Mouse (Mus musculus): ENCODE measurements at regions not wholly inside any gene's neighbourhood (a gene's known extent, or its start where the extent isn't known, plus 50 kb on each side); places are given as distances from the start of the nearest gene placed in this dataset.

GRCm38 (mm10) chr1:119167443-119167842, 114.0 kb upstream of the Gli2 start:
- Histone ChIP-seq H3K4me3 (ENCODE audit: insufficient read depth, low read depth, low read length) (no peak overlapping the region), H3K4me1 (ENCODE audit: control insufficient read depth, insufficient read depth, low read length) (no peaks in the 10 kb centered on the region), H3K27ac (ENCODE audit: insufficient read depth, low read depth, low read length) (no peak overlapping the region)
- WGBS, result 94% methylated on average over 5 of the region's 5 CpGs
- no peak for TF ChIP-seq CTCF (IDR thresholded peaks at IDR 0.05; ENCODE audit: insufficient read depth, low read depth, low read length)
- no peak for TF ChIP-seq POLR2A (IDR thresholded peaks at IDR 0.05; ENCODE audit: insufficient read depth, low read depth, low read length)

GRCm38 (mm10) chr1:119166286-119166685, 112.9 kb upstream of the Gli2 start:
- H3K4me1 ChIP-seq (ENCODE audit: control insufficient read depth, insufficient read depth, low read length), result no peaks in the 10 kb centered on the region
- H3K4me3 ChIP-seq (ENCODE audit: insufficient read depth, low read depth, low read length), result no peak overlapping the region
- 49% methylated on average over 7 of the region's 7 CpGs for WGBS
- no peak overlapping the region for H3K27ac ChIP-seq (ENCODE audit: insufficient read depth, low read depth, low read length)
- TF ChIP-seq POLR2A (IDR thresholded peaks at IDR 0.05; ENCODE audit: insufficient read depth, low read depth, low read length) (no peak), CTCF (IDR thresholded peaks at IDR 0.05; ENCODE audit: insufficient read depth, low read depth, low read length) (no peak)

GRCm38 (mm10) chr1:119164811-119165210, 111.4 kb upstream of the Gli2 start:
- TF ChIP-seq CTCF (IDR thresholded peaks at IDR 0.05; ENCODE audit: insufficient read depth, low read depth, low read length) (no peak), POLR2A (IDR thresholded peaks at IDR 0.05; ENCODE audit: insufficient read depth, low read depth, low read length) (no peak)
- H3K4me1 ChIP-seq (ENCODE audit: control insufficient read depth, insufficient read depth, low read length), result no peaks in the 10 kb centered on the region
- H3K4me3 ChIP-seq (ENCODE audit: insufficient read depth, low read depth, low read length), result no peak overlapping the region
- no peak overlapping the region for H3K27ac ChIP-seq (ENCODE audit: insufficient read depth, low read depth, low read length)
- WGBS, result 91% methylated on average over 5 of the region's 5 CpGs

GRCm38 (mm10) chr1:119163846-119164245, 110.4 kb upstream of the Gli2 start:
- H3K27ac ChIP-seq (ENCODE audit: insufficient read depth, low read depth, low read length), result no peak overlapping the region
- TF ChIP-seq POLR2A (IDR thresholded peaks at IDR 0.05; ENCODE audit: insufficient read depth, low read depth, low read length), result no peak
- TF ChIP-seq CTCF (IDR thresholded peaks at IDR 0.05; ENCODE audit: insufficient read depth, low read depth, low read length), result no peak
- H3K4me1 ChIP-seq (ENCODE audit: control insufficient read depth, insufficient read depth, low read length), result no peaks in the 10 kb centered on the region
- no peak overlapping the region for H3K4me3 ChIP-seq (ENCODE audit: insufficient read depth, low read depth, low read length)

- WGBS, result 75% methylated on average over 7 of the region's 7 CpGs
- TF ChIP-seq POLR2A (IDR thresholded peaks at IDR 0.05; ENCODE audit: insufficient read depth, low read depth, low read length), result no peak
- TF ChIP-seq CTCF (IDR thresholded peaks at IDR 0.05; ENCODE audit: insufficient read depth, low read depth, low read length), result no peak
- H3K27ac ChIP-seq (ENCODE audit: insufficient read depth, low read depth, low read length), result no peak overlapping the region
- no peaks in the 10 kb centered on the region for H3K4me1 ChIP-seq (ENCODE audit: control insufficient read depth, insufficient read depth, low read length)
- no peak overlapping the region for H3K4me3 ChIP-seq (ENCODE audit: insufficient read depth, low read depth, low read length)
Measured at GRCm38 (mm10) chr1:119163114-119163740, 109.8 kb upstream of the Gli2 start.

- no peak for TF ChIP-seq POLR2A (IDR thresholded peaks at IDR 0.05; ENCODE audit: insufficient read depth, low read depth, low read length)
- no peak for TF ChIP-seq CTCF (IDR thresholded peaks at IDR 0.05; ENCODE audit: insufficient read depth, low read depth, low read length)
- Histone ChIP-seq H3K4me1 (ENCODE audit: control insufficient read depth, insufficient read depth, low read length) (no peaks in the 10 kb centered on the region), H3K4me3 (ENCODE audit: insufficient read depth, low read depth, low read length) (no peak overlapping the region), H3K27ac (ENCODE audit: insufficient read depth, low read depth, low read length) (no peak overlapping the region)
- WGBS, result 54% methylated on average over 3 of the region's 3 CpGs
Measured at GRCm38 (mm10) chr1:119161751-119162150, 108.3 kb upstream of the Gli2 start.

- no peak for TF ChIP-seq POLR2A (IDR thresholded peaks at IDR 0.05; ENCODE audit: insufficient read depth, low read depth, low read length)
- no peak for TF ChIP-seq CTCF (IDR thresholded peaks at IDR 0.05; ENCODE audit: insufficient read depth, low read depth, low read length)
- WGBS, result 90% methylated on average over 1 of the region's 1 CpGs
- H3K4me3 ChIP-seq (ENCODE audit: insufficient read depth, low read depth, low read length), result no peak overlapping the region
- H3K4me1 ChIP-seq (ENCODE audit: control insufficient read depth, insufficient read depth, low read length), result no peaks in the 10 kb centered on the region
- H3K27ac ChIP-seq (ENCODE audit: insufficient read depth, low read depth, low read length), result no peak overlapping the region
Measured at GRCm38 (mm10) chr1:119160354-119160753, 106.9 kb upstream of the Gli2 start.

GRCm38 (mm10) chr1:119157171-119157700, 103.8 kb upstream of the Gli2 start:
- no peak overlapping the region for H3K27ac ChIP-seq (ENCODE audit: insufficient read depth, low read depth, low read length)
- 93% methylated on average over 4 of the region's 4 CpGs for WGBS
- TF ChIP-seq CTCF (IDR thresholded peaks at IDR 0.05; ENCODE audit: insufficient read depth, low read depth, low read length), result no peak
- TF ChIP-seq POLR2A (IDR thresholded peaks at IDR 0.05; ENCODE audit: insufficient read depth, low read depth, low read length), result no peak

GRCm38 (mm10) chr1:119153619-119154018, 100.2 kb upstream of the Gli2 start:
- no peaks in the 10 kb centered on the region for H3K4me1 ChIP-seq (ENCODE audit: control insufficient read depth, insufficient read depth, low read length)
- no peak overlapping the region for H3K27ac ChIP-seq (ENCODE audit: insufficient read depth, low read depth, low read length)
- no peak overlapping the region for H3K4me3 ChIP-seq (ENCODE audit: insufficient read depth, low read depth, low read length)
- no peak for TF ChIP-seq CTCF (IDR thresholded peaks at IDR 0.05; ENCODE audit: insufficient read depth, low read depth, low read length)
- no peak for TF ChIP-seq POLR2A (IDR thresholded peaks at IDR 0.05; ENCODE audit: insufficient read depth, low read depth, low read length)
- 97% methylated on average over 4 of the region's 4 CpGs for WGBS

More at GRCm38 (mm10) chr1:119157171-119157700, 103.8 kb upstream of the Gli2 start:
- H3K4me3 ChIP-seq (ENCODE audit: insufficient read depth, low read depth, low read length), result no peak overlapping the region
- no peaks in the 10 kb centered on the region for H3K4me1 ChIP-seq (ENCODE audit: control insufficient read depth, insufficient read depth, low read length)

All from olfactory bulb, adult 2 months (tissue).